Mouse (Mus musculus): ENCODE results near the gene D430041D05Rik. TPM values are rescaled to one million over a fixed set of nuclear protein-coding genes. Genes with fewer than 3 reads are reported as not detected.

Gene D430041D05Rik
- polyA plus RNA-seq, 1 experiment = 0.60 TPM

DNA sequence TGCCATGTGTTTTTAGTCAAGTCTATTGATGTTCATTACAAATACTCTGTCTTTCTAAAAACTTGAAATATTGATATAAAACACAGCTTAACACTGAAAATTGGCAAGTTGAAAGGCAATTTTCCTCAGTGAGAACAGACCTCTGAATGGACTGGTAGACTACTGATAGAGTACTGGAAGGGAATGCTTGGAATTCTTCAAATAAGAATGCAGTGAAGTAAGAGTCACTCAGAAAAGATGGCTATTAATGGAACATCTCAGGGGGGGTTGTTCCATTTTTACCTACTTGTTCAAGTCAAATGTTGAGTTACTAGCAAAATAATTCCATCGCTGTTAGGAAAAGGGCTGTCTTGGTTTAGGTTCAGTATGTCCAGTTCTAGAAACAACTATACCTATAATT is 38.4 kb upstream of the D430041D05Rik start:
- no peak for TF ChIP-seq USF1 (IDR thresholded peaks at IDR 0.05; ENCODE audit: low read depth)
- no peak for TF ChIP-seq TCF12 (IDR thresholded peaks at IDR 0.05; ENCODE audit: insufficient read depth, poor library complexity, severe bottlenecking)
- TF ChIP-seq MAX (IDR thresholded peaks at IDR 0.05; ENCODE audit: low read depth) = no peak
- TF ChIP-seq MYOD1 (IDR thresholded peaks at IDR 0.05; ENCODE audit: control insufficient read depth in 1 of 3, insufficient read length in 2 of 3, low read depth in 2 of 3) = no peak
- TF ChIP-seq REST (IDR thresholded peaks at IDR 0.05; ENCODE audit: insufficient read depth, insufficient read length) = no peak
- no peak for TF ChIP-seq CEBPB (IDR thresholded peaks at IDR 0.05; ENCODE audit: insufficient read depth, poor library complexity, severe bottlenecking)
- no peak for TF ChIP-seq POLR2A (IDR thresholded peaks at IDR 0.05; ENCODE audit: insufficient read length, low read depth)
- no peak for TF ChIP-seq SRF (IDR thresholded peaks at IDR 0.05; ENCODE audit: control insufficient read depth, insufficient read length, low read depth)
- no peak for TF ChIP-seq MYOG (IDR thresholded peaks at IDR 0.05; ENCODE audit: control insufficient read depth in 1 of 3, insufficient read depth in 1 of 3, insufficient read length in 2 of 3, low read depth in 2 of 3)
- no peaks in the 10 kb centered on the region for H3K27me3 ChIP-seq (ENCODE audit: control insufficient read depth, insufficient read depth, insufficient read length)
- no peak overlapping the region for H3K4me3 ChIP-seq
- no peak overlapping the region for H3ac ChIP-seq (ENCODE audit: control insufficient read depth, insufficient read length)
- peak overlapping the region; percentile 28 for H3K4me2 ChIP-seq (ENCODE audit: low read depth)
- no peaks in the 10 kb centered on the region for H3K36me3 ChIP-seq (ENCODE audit: control insufficient read depth, insufficient read depth)
- peaks cover 73% of the 10 kb centered on the region for H3K79me2 ChIP-seq (ENCODE audit: control insufficient read depth, insufficient read depth)

DNA sequence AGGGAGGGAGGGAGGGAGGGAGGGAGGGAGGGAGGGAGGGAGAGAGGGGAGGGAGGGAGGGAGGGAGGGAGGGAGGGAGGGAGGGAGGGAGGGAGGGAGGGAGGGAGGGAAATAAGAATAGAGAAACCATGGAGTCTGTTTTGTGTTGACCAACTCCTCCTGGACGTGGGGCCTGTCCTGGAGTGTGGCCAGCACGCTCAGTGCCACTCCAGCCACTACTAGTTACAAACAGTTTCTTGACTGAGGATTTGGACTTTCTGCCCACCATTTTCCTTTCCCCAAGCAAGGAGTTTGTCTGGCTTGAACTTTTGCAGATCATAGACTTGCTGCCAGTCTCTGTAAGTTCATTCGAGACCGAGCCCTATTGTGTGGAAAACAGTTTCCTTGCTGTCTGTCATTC is 37.4 kb upstream of the D430041D05Rik start:
- H3K4me2 ChIP-seq (ENCODE audit: low read depth) = no peak overlapping the region
- peaks cover 68% of the 10 kb centered on the region for H3K79me2 ChIP-seq (ENCODE audit: control insufficient read depth, insufficient read depth)

DNA sequence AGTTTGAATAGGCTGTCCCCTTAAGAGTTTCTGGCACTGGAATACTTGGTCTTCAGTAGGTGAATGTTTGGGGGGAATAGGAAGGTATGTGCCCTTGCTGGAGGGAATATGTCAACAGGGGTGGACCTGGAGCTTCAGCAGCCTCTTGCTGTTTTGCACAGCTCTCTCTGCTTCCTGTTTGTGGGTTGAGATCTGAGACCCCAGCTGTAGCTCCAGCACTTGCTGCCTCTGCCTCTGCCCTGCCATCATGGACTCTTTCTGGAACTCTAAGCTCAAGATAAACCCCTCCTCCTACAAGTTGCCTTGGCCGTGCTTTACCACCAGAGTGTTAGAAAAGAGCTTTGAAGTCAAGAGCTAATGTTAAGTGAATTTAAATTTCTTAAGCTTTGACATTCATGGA is 35.2 kb upstream of the D430041D05Rik start:
- Histone ChIP-seq H3K4me2 (ENCODE audit: low read depth) (no peak overlapping the region), H3K79me2 (ENCODE audit: control insufficient read depth, insufficient read depth) (peaks cover 54% of the 10 kb centered on the region), H3K27me3 (ENCODE audit: control insufficient read depth, insufficient read depth, insufficient read length) (no peaks in the 10 kb centered on the region), H3K4me3 (no peak overlapping the region), H3ac (ENCODE audit: control insufficient read depth, insufficient read length) (no peak overlapping the region), H3K36me3 (ENCODE audit: control insufficient read depth, insufficient read depth) (peaks cover 10% of the 10 kb centered on the region)
- no peak for TF ChIP-seq TCF12 (IDR thresholded peaks at IDR 0.05; ENCODE audit: insufficient read depth, poor library complexity, severe bottlenecking)
- no peak for TF ChIP-seq MYOD1 (IDR thresholded peaks at IDR 0.05; ENCODE audit: control insufficient read depth in 1 of 3, insufficient read length in 2 of 3, low read depth in 2 of 3)
- TF ChIP-seq POLR2AphosphoS2 (IDR thresholded peaks at IDR 0.05; ENCODE audit: insufficient read length, low read depth) = no peak
- TF ChIP-seq CEBPB (IDR thresholded peaks at IDR 0.05; ENCODE audit: insufficient read depth, poor library complexity, severe bottlenecking) = no peak
- no peak for TF ChIP-seq MYOG (IDR thresholded peaks at IDR 0.05; ENCODE audit: control insufficient read depth in 1 of 3, insufficient read depth in 1 of 3, insufficient read length in 2 of 3, low read depth in 2 of 3)
- no peak for TF ChIP-seq TCF3 (IDR thresholded peaks at IDR 0.05; ENCODE audit: insufficient read length, low read depth)
- TF ChIP-seq E2F4 (IDR thresholded peaks at IDR 0.05; ENCODE audit: insufficient read depth) = no peak

More for the DNA sequence above, 37.4 kb upstream of the D430041D05Rik start:
- no peak for TF ChIP-seq TCF12 (IDR thresholded peaks at IDR 0.05; ENCODE audit: insufficient read depth, poor library complexity, severe bottlenecking)
- no peak for TF ChIP-seq MYOG (IDR thresholded peaks at IDR 0.05; ENCODE audit: control insufficient read depth in 1 of 3, insufficient read depth in 1 of 3, insufficient read length in 2 of 3, low read depth in 2 of 3)
- no peak for TF ChIP-seq TCF3 (IDR thresholded peaks at IDR 0.05; ENCODE audit: insufficient read length, low read depth)
- no peak for TF ChIP-seq E2F4 (IDR thresholded peaks at IDR 0.05; ENCODE audit: insufficient read depth)
- no peak for TF ChIP-seq REST (IDR thresholded peaks at IDR 0.05; ENCODE audit: insufficient read depth, insufficient read length)
- TF ChIP-seq MAX (IDR thresholded peaks at IDR 0.05; ENCODE audit: low read depth) = no peak
- no peak for TF ChIP-seq POLR2AphosphoS2 (IDR thresholded peaks at IDR 0.05; ENCODE audit: insufficient read length, low read depth)
- no peak for TF ChIP-seq POLR2A (IDR thresholded peaks at IDR 0.05; ENCODE audit: insufficient read length, low read depth)
- TF ChIP-seq SRF (IDR thresholded peaks at IDR 0.05; ENCODE audit: control insufficient read depth, insufficient read length, low read depth) = no peak
- TF ChIP-seq MYOD1 (IDR thresholded peaks at IDR 0.05; ENCODE audit: control insufficient read depth in 1 of 3, insufficient read length in 2 of 3, low read depth in 2 of 3) = no peak
- TF ChIP-seq CEBPB (IDR thresholded peaks at IDR 0.05; ENCODE audit: insufficient read depth, poor library complexity, severe bottlenecking) = no peak
- no peak for TF ChIP-seq USF1 (IDR thresholded peaks at IDR 0.05; ENCODE audit: low read depth)
- Histone ChIP-seq H3K27me3 (ENCODE audit: control insufficient read depth, insufficient read depth, insufficient read length) (no peaks in the 10 kb centered on the region), H3K4me3 (no peak overlapping the region), H3K36me3 (ENCODE audit: control insufficient read depth, insufficient read depth) (peaks cover 8% of the 10 kb centered on the region), H3ac (ENCODE audit: control insufficient read depth, insufficient read length) (no peak overlapping the region)

DNA sequence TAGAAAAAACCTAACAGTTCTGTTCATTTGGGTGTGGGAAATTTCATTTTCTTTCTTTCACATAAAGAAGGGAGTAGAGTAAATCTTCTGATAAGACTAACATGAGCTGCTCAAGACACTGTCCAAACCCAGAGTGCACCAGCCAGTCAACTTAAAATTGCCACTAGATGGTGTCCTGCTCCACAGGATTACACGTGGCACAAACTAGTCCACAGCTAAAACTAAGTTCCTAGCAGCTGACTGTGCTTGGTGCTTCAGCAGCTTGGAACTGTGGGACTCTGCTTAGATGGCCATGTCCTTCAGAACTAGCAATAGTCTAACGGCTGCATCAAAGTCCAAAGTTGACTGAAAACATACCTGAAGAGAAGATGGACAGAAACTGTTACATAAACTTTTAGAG is 34.0 kb upstream of the D430041D05Rik start:
- Histone ChIP-seq H3K27me3 (ENCODE audit: control insufficient read depth, insufficient read depth, insufficient read length) (no peaks in the 10 kb centered on the region), H3K4me3 (no peak overlapping the region), H3ac (ENCODE audit: control insufficient read depth, insufficient read length) (no peak overlapping the region), H3K4me2 (ENCODE audit: low read depth) (no peak overlapping the region), H3K36me3 (ENCODE audit: control insufficient read depth, insufficient read depth) (peaks cover 20% of the 10 kb centered on the region), H3K79me2 (ENCODE audit: control insufficient read depth, insufficient read depth) (peaks cover 41% of the 10 kb centered on the region)
- peak in 1 of 3 experiments; percentile 16 for TF ChIP-seq MYOD1 (IDR thresholded peaks at IDR 0.05; ENCODE audit: control insufficient read depth in 1 of 3, insufficient read length in 2 of 3, low read depth in 2 of 3)
- no peak for TF ChIP-seq POLR2A (IDR thresholded peaks at IDR 0.05; ENCODE audit: insufficient read length, low read depth)
- no peak for TF ChIP-seq TCF3 (IDR thresholded peaks at IDR 0.05; ENCODE audit: insufficient read length, low read depth)
- no peak for TF ChIP-seq TCF12 (IDR thresholded peaks at IDR 0.05; ENCODE audit: insufficient read depth, poor library complexity, severe bottlenecking)

DNA sequence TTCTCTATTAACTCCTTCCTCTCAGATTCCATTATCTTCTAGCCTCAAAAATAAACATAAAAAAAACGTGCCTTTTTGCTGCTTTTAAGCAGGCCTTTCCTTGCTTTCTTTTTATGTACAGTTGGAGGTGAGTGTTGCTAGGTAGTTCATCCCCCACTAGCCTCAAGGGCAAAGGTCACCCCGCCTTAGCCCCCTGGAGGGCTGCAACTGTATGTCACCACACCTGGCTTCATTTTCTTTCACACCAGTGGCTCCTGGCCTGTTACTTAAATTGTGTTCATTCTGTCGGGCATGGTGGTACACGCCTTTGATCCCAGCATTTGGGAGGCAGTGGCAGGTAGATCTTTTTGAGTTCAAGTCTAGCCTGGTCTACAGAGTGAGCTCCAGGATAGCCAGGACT is 31.5 kb upstream of the D430041D05Rik start:
- H3K4me2 ChIP-seq (ENCODE audit: low read depth) = no peak overlapping the region
- no peak overlapping the region for H3K4me3 ChIP-seq
- H3K27me3 ChIP-seq (ENCODE audit: control insufficient read depth, insufficient read depth, insufficient read length) = no peaks in the 10 kb centered on the region
- peaks cover 25% of the 10 kb centered on the region for H3K36me3 ChIP-seq (ENCODE audit: control insufficient read depth, insufficient read depth)
- H3K79me2 ChIP-seq (ENCODE audit: control insufficient read depth, insufficient read depth) = peaks cover 21% of the 10 kb centered on the region
- no peak for TF ChIP-seq MYOG (IDR thresholded peaks at IDR 0.05; ENCODE audit: control insufficient read depth in 1 of 3, insufficient read depth in 1 of 3, insufficient read length in 2 of 3, low read depth in 2 of 3)
- TF ChIP-seq MYOD1 (IDR thresholded peaks at IDR 0.05; ENCODE audit: control insufficient read depth in 1 of 3, insufficient read length in 2 of 3, low read depth in 2 of 3) = no peak
- TF ChIP-seq MAX (IDR thresholded peaks at IDR 0.05; ENCODE audit: low read depth) = no peak
- TF ChIP-seq REST (IDR thresholded peaks at IDR 0.05; ENCODE audit: insufficient read depth, insufficient read length) = no peak
- TF ChIP-seq POLR2AphosphoS2 (IDR thresholded peaks at IDR 0.05; ENCODE audit: insufficient read length, low read depth) = no peak
- no peak for TF ChIP-seq TCF3 (IDR thresholded peaks at IDR 0.05; ENCODE audit: insufficient read length, low read depth)
- no peak for TF ChIP-seq USF1 (IDR thresholded peaks at IDR 0.05; ENCODE audit: low read depth)
- no peak for TF ChIP-seq E2F4 (IDR thresholded peaks at IDR 0.05; ENCODE audit: insufficient read depth)
- TF ChIP-seq POLR2A (IDR thresholded peaks at IDR 0.05; ENCODE audit: insufficient read length, low read depth) = no peak
- no peak for TF ChIP-seq SRF (IDR thresholded peaks at IDR 0.05; ENCODE audit: control insufficient read depth, insufficient read length, low read depth)
- no peak for TF ChIP-seq CEBPB (IDR thresholded peaks at IDR 0.05; ENCODE audit: insufficient read depth, poor library complexity, severe bottlenecking)
- TF ChIP-seq TCF12 (IDR thresholded peaks at IDR 0.05; ENCODE audit: insufficient read depth, poor library complexity, severe bottlenecking) = no peak
- no peak overlapping the region for H3ac ChIP-seq (ENCODE audit: control insufficient read depth, insufficient read length)

Data from myocyte (in vitro differentiated cells).